Mouse (Mus musculus) embryonic facial prominence, embryonic 10.5 days (tissue): ENCODE data around the gene Sorbs2. TPM values are rescaled to one million over a fixed set of nuclear protein-coding genes. Genes with fewer than 3 reads are reported as not detected.

Experiments
- DNase-seq: peaks from one replicate; pipeline ENCODE4 v3.0.0-alpha.2; 2017; ENCODE audit warnings: low spot score
- H3K27ac ChIP-seq: fragments of 300-500 bp; sonication (generic); replicated peaks from 2 replicates; pipeline ENCODE4 v1.5.1; 2016; ENCODE audit warnings: mild to moderate bottlenecking
- H3K27me3 ChIP-seq: fragments of 300-500 bp; sonication (generic); replicated peaks from 2 replicates; pipeline ENCODE4 v1.6.1; 2016; ENCODE audit warnings: low read depth, mild to moderate bottlenecking; ENCODE audit not compliant: poor library complexity, severe bottlenecking
- H3K36me3 ChIP-seq: fragments of 300-500 bp; sonication (generic); replicated peaks from 2 replicates; pipeline ENCODE4 v1.6.1; 2016; ENCODE audit warnings: mild to moderate bottlenecking, moderate library complexity
- H3K4me1 ChIP-seq: fragments of 300-500 bp; sonication (generic); 2 replicates; pipeline ENCODE4 v1.6.1; 2016
- H3K4me3 ChIP-seq: fragments of 300-500 bp; sonication (generic); 2 replicates; pipeline ENCODE4 v1.5.1; 2016; ENCODE audit warnings: mild to moderate bottlenecking, moderate library complexity
- H3K9me3 ChIP-seq: fragments of 300-500 bp; sonication (generic); 2 replicates; pipeline ENCODE4 v1.6.1; 2016; ENCODE audit warnings: mild to moderate bottlenecking
- WGBS: fragments of 180-500 bp; shearing (Covaris S2); methylation state at CpG from one replicate; pipeline ENCODE4 v1.1.7; 2016; 5-methylcytosine and 5-hydroxymethylcytosine counted together
- polyA plus RNA-seq: library from polyadenylated mRNA; unstranded; fragments of >200 nt; fragmentation: Nextera tagmentation; extraction: Ambion mirVana; gene quantifications from 2 replicates; pipeline ENCODE4 v1.2.1, GENCODE M21; 2016

The Sorbs2 gene
- polyA plus RNA-seq, 1 experiment from 2014 or later: 25.2 TPM

GRCm38 (mm10) chr8:45528890-45529289 is 21.3 kb downstream of the Sorbs2 start:
- Histone ChIP-seq H3K27me3 (no peaks in the 10 kb centered on the region), H3K9me3 (no peaks in the 10 kb centered on the region), H3K4me3 (no peak overlapping the region), H3K4me1 (no peaks in the 10 kb centered on the region), H3K27ac (no peak overlapping the region), H3K36me3 (no peaks in the 10 kb centered on the region)
- no peak for DNase-seq
- WGBS: 81% methylated on average over 2 of the region's 2 CpGs

- Histone ChIP-seq H3K27ac (no peak overlapping the region), H3K4me1 (peaks cover 20% of the 10 kb centered on the region), H3K27me3 (no peaks in the 10 kb centered on the region), H3K36me3 (no peaks in the 10 kb centered on the region), H3K4me3 (no peak overlapping the region), H3K9me3 (no peaks in the 10 kb centered on the region)
- WGBS: 74% methylated on average over 9 of the region's 9 CpGs
- DNase-seq: peak; percentile 28
Observed at GRCm38 (mm10) chr8:45536578-45536977, 29.0 kb downstream of the Sorbs2 start.

GRCm38 (mm10) chr8:45540513-45540912 is 32.9 kb downstream of the Sorbs2 start:
- H3K36me3 ChIP-seq: no peaks in the 10 kb centered on the region
- H3K4me1 ChIP-seq: peaks cover 25% of the 10 kb centered on the region
- no peak overlapping the region for H3K27ac ChIP-seq
- H3K9me3 ChIP-seq: no peaks in the 10 kb centered on the region
- no peaks in the 10 kb centered on the region for H3K27me3 ChIP-seq
- no peak overlapping the region for H3K4me3 ChIP-seq
- 46% methylated on average over 5 of the region's 5 CpGs for WGBS
- DNase-seq: peak; percentile 18

- Histone ChIP-seq H3K27me3 (no peaks in the 10 kb centered on the region), H3K4me3 (no peak overlapping the region), H3K4me1 (0 out of 2 replicates have a peak, but pooled peaks cover 3% of the 10 kb centered on the region), H3K36me3 (no peaks in the 10 kb centered on the region), H3K9me3 (no peaks in the 10 kb centered on the region), H3K27ac (no peak overlapping the region)
- WGBS: 92% methylated on average over 3 of the region's 3 CpGs
- no peak for DNase-seq
Observed at GRCm38 (mm10) chr8:45552175-45552574, 44.6 kb downstream of the Sorbs2 start.

GRCm38 (mm10) chr8:45554627-45555026 is 47.0 kb downstream of the Sorbs2 start:
- Histone ChIP-seq H3K27ac (no peak overlapping the region), H3K27me3 (no peaks in the 10 kb centered on the region), H3K36me3 (no peaks in the 10 kb centered on the region), H3K4me3 (no peak overlapping the region), H3K9me3 (no peaks in the 10 kb centered on the region), H3K4me1 (peaks cover 3% of the 10 kb centered on the region; the same call in 1 of the 2 replicates)
- no peak for DNase-seq
- WGBS: 66% methylated on average over 4 of the region's 4 CpGs

- peak; percentile 27 for DNase-seq
Observed at GRCm38 (mm10) chr8:45557936-45558335, 50.3 kb downstream of the Sorbs2 start.

GRCm38 (mm10) chr8:45558426-45558825 is 50.8 kb downstream of the Sorbs2 start:
- no peaks in the 10 kb centered on the region; the same call in 1 of the 2 replicates for H3K4me1 ChIP-seq
- no peak overlapping the region for H3K27ac ChIP-seq
- no peak for DNase-seq

More at GRCm38 (mm10) chr8:45557936-45558335, 50.3 kb downstream of the Sorbs2 start:
- Histone ChIP-seq H3K9me3 (no peaks in the 10 kb centered on the region), H3K4me1 (no peaks in the 10 kb centered on the region; the same call in 1 of the 2 replicates), H3K4me3 (no peak overlapping the region), H3K36me3 (no peaks in the 10 kb centered on the region), H3K27ac (no peak overlapping the region), H3K27me3 (no peaks in the 10 kb centered on the region)
- WGBS: 38% methylated on average over 3 of the region's 3 CpGs

GRCm38 (mm10) chr8:45559176-45559820 is 51.7 kb downstream of the Sorbs2 start:
- DNase-seq: no peak
- Histone ChIP-seq H3K9me3 (no peaks in the 10 kb centered on the region), H3K4me3 (no peak overlapping the region), H3K36me3 (no peaks in the 10 kb centered on the region), H3K4me1 (no peaks in the 10 kb centered on the region; the same call in 1 of the 2 replicates), H3K27me3 (no peaks in the 10 kb centered on the region), H3K27ac (no peak overlapping the region)
- WGBS: 91% methylated on average over 6 of the region's 6 CpGs

More at GRCm38 (mm10) chr8:45558426-45558825, 50.8 kb downstream of the Sorbs2 start:
- WGBS: 90% methylated on average over 5 of the region's 5 CpGs
- Histone ChIP-seq H3K36me3 (no peaks in the 10 kb centered on the region), H3K4me3 (no peak overlapping the region), H3K27me3 (no peaks in the 10 kb centered on the region), H3K9me3 (no peaks in the 10 kb centered on the region)

- Histone ChIP-seq H3K27ac (no peak overlapping the region), H3K4me3 (no peak overlapping the region), H3K4me1 (no peaks in the 10 kb centered on the region), H3K27me3 (no peaks in the 10 kb centered on the region), H3K9me3 (peaks cover 8% of the 10 kb centered on the region; the same call in 1 of the 2 replicates), H3K36me3 (no peaks in the 10 kb centered on the region)
- DNase-seq: no peak
- 90% methylated on average over 1 of the region's 1 CpGs for WGBS
Observed at GRCm38 (mm10) chr8:45565189-45565588, 57.6 kb downstream of the Sorbs2 start.

- H3K27me3 ChIP-seq: no peaks in the 10 kb centered on the region
- peaks cover 8% of the 10 kb centered on the region; the same call in 1 of the 2 replicates for H3K9me3 ChIP-seq
- no peak overlapping the region for H3K27ac ChIP-seq
- H3K4me3 ChIP-seq: no peak overlapping the region
- DNase-seq: no peak
- no peaks in the 10 kb centered on the region for H3K36me3 ChIP-seq
- no peaks in the 10 kb centered on the region for H3K4me1 ChIP-seq
- 95% methylated on average over 4 of the region's 4 CpGs for WGBS
Observed at GRCm38 (mm10) chr8:45570117-45570516, 62.5 kb downstream of the Sorbs2 start.

- Histone ChIP-seq H3K4me3 (no peak overlapping the region), H3K4me1 (no peaks in the 10 kb centered on the region), H3K27ac (no peak overlapping the region), H3K36me3 (no peaks in the 10 kb centered on the region), H3K27me3 (no peaks in the 10 kb centered on the region), H3K9me3 (no peaks in the 10 kb centered on the region)
- DNase-seq: no peak
- 78% methylated on average over 7 of the region's 7 CpGs for WGBS
Observed at GRCm38 (mm10) chr8:45579714-45580543, 72.3 kb downstream of the Sorbs2 start.

GRCm38 (mm10) chr8:45580544-45580866 is 72.9 kb downstream of the Sorbs2 start:
- no peak overlapping the region for H3K4me3 ChIP-seq
- 60% methylated on average over 3 of the region's 3 CpGs for WGBS

GRCm38 (mm10) chr8:45583856-45584255 is 76.3 kb downstream of the Sorbs2 start:
- Histone ChIP-seq H3K4me3 (no peak overlapping the region), H3K27me3 (no peaks in the 10 kb centered on the region), H3K27ac (no peak overlapping the region), H3K9me3 (no peaks in the 10 kb centered on the region), H3K36me3 (no peaks in the 10 kb centered on the region), H3K4me1 (no peaks in the 10 kb centered on the region)
- 83% methylated on average over 1 of the region's 1 CpGs for WGBS
- no peak for DNase-seq

More at GRCm38 (mm10) chr8:45580544-45580866, 72.9 kb downstream of the Sorbs2 start:
- Histone ChIP-seq H3K36me3 (no peaks in the 10 kb centered on the region), H3K27me3 (no peaks in the 10 kb centered on the region), H3K9me3 (no peaks in the 10 kb centered on the region), H3K27ac (no peak overlapping the region), H3K4me1 (no peaks in the 10 kb centered on the region)
- no peak for DNase-seq
